Mouse (Mus musculus) lung, embryonic 14.5 days (tissue): ENCODE data around the gene Arhgap27. TPM values are rescaled to one million over a fixed set of nuclear protein-coding genes. Genes with fewer than 3 reads are reported as not detected.
A peak's percentile ranks its signal among the peaks of the same experiment; 100 is the strongest.

Experiments
- ATAC-seq: fragments of 200-750 bp; cut with Nextera tagmentation; 2 replicates; pipeline ENCODE4 v1.8.0; 2017; ENCODE audit warnings: mild to moderate bottlenecking, moderate TSS enrichment, moderate library complexity; ENCODE audit not compliant: insufficient read depth
- DNase-seq: peaks from one replicate; pipeline ENCODE4 v3.0.0-alpha.2; 2015
- H3K27ac ChIP-seq: fragments of 300-500 bp; sonication (generic); 2 replicates; pipeline ENCODE4 v1.5.1; 2014; ENCODE audit warnings: low read depth, mild to moderate bottlenecking, moderate library complexity
- H3K27me3 ChIP-seq: fragments of 300-500 bp; sonication (generic); 2 replicates; pipeline ENCODE4 v1.6.1; 2014; ENCODE audit warnings: low read length, control low read depth; ENCODE audit not compliant: insufficient read depth
- H3K36me3 ChIP-seq: fragments of 300-500 bp; sonication (generic); 2 replicates; pipeline ENCODE4 v1.6.1; 2014; ENCODE audit warnings: control low read depth; ENCODE audit not compliant: insufficient read depth
- H3K4me1 ChIP-seq: fragments of 300-500 bp; sonication (generic); 2 replicates; pipeline ENCODE4 v1.6.1; 2014; ENCODE audit warnings: antibody characterized with exemption, control low read depth; ENCODE audit not compliant: insufficient read depth
- H3K4me2 ChIP-seq: fragments of 300-500 bp; sonication (generic); 2 replicates; pipeline ENCODE4 v1.6.1; 2014; ENCODE audit warnings: mild to moderate bottlenecking
- H3K4me3 ChIP-seq: fragments of 300-500 bp; sonication (generic); 2 replicates; pipeline ENCODE4 v1.5.1; 2014; ENCODE audit warnings: low read depth, low read length
- H3K9ac ChIP-seq: fragments of 300-500 bp; sonication (generic); 2 replicates; pipeline ENCODE4 v1.6.1; 2014
- H3K9me3 ChIP-seq: fragments of 300-500 bp; sonication (generic); 2 replicates; pipeline ENCODE4 v1.6.1; 2016; ENCODE audit warnings: low read depth, low read length, control low read depth
- CTCF ChIP-seq: IDR thresholded peaks from 2 replicates; pipeline ENCODE4 v1.5.1; 2016; ENCODE audit warnings: antibody characterized with exemption, low read depth
- WGBS: fragments of 180-500 bp; shearing (Covaris S2); extraction: QIAGEN DNeasy Blood & Tissue Kit; methylation state at CpG from one replicate; pipeline ENCODE4 v1.1.7; 2014; 5-methylcytosine and 5-hydroxymethylcytosine counted together
- polyA plus RNA-seq: library from polyadenylated mRNA; unstranded; fragments of >200 nt; fragmentation: Nextera tagmentation; extraction: Ambion mirVana; gene quantifications from 2 replicates; pipeline ENCODE4 v1.2.1, GENCODE M21; 2014

The Arhgap27 gene
- polyA plus RNA-seq, 1 experiment from 2014 or later: 20.6 TPM

DNA sequence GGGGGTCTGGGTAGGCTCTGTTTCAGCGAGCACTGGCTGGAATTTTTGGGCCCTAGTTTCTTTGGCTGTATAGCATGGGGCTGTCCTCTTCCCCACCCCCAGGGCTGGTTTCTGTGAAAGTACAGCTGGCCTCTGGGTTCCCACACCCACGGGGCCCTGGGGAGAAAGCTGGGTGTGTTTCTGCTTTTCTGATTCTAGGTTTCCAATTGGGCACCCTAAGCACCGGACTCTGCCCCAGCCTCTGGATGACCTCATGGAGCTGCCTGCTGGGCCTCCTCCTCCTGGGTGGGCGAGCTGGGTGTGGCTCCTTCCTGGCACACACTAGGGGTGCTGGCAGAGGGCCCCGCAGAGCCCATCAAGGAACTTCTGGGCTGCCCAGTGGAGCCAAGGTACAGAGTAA lies 16.8 kb downstream of the Arhgap27 start:
- Histone ChIP-seq H3K9me3 (no peaks in the 10 kb centered on the region), H3K27me3 (no peaks in the 10 kb centered on the region), H3K4me3 (no peak overlapping the region), H3K36me3 (no peaks in the 10 kb centered on the region), H3K9ac (peak overlapping the region; percentile 23; the same call in 1 of the 2 replicates), H3K4me1 (peaks cover 9% of the 10 kb centered on the region), H3K4me2 (no peak overlapping the region), H3K27ac (peak overlapping the region; percentile 63; the same call in 1 of the 2 replicates)
- 31% methylated on average over 5 of the region's 5 CpGs for WGBS
- ATAC-seq (peak; percentile 27; the same call in 1 of the 2 replicates), DNase-seq (no peak)
- no peak for TF ChIP-seq CTCF

DNA sequence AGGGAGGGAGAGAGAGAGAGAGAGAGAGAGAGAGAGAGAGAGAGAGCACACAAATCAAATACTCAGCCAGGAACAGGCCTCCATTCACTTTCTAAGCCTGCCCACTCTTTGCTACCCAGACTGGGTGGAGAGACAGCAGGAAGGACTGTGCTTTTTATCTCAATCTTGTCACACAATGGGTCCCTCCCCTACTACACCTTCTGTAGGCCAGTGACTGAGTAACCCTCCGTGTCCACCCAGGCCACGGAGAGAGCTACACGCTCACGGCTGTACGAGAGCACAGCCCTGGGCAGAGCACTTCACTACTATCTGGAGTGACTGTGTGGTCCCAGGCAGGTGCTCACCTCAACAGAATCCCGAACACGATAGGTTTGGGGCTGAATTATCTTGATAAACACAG lies 17.3 kb downstream of the Arhgap27 start:
- ATAC-seq (peak; percentile 50; the same call in 1 of the 2 replicates), DNase-seq (no peak)
- no peaks in the 10 kb centered on the region for H3K9me3 ChIP-seq

DNA sequence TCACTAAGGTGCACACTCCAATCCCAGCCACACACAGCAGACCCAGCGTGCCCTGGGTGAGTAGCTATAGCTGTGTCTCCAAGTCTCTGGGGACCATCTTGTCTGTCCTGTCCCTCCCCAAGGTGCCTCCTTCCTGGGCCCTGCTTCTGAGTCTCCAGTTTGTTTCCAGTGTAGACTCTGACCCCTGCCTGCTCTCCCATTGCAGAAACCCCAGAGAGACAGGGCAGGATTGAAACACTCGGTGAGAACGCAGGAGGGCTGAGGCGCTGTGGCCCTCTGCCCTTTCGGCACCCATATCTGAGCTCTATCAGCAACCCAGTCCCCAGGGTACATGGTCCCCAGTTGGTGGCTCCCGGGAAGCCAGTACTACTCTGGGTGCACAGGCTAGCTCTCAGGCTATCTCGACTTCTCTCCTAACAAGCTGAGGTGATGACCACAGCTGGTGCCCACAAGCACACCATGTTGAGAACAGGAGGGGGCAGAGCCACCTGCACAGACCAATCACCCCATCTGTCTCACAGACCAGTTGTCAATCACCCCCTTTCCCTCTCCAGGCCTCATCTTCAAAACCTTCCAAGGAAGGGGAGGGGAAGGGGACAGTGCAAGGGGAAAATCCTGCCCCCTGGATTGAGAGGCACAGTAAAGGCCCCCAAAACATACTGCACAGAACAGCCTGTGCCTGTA lies 17.9 kb downstream of the Arhgap27 start:
- peaks cover 9% of the 10 kb centered on the region for H3K4me1 ChIP-seq
- H3K27me3 ChIP-seq: no peaks in the 10 kb centered on the region
- DNase-seq (no peak), ATAC-seq (no peak)
- H3K9me3 ChIP-seq: no peaks in the 10 kb centered on the region
- 74% methylated on average over 7 of the region's 7 CpGs for WGBS
- H3K4me3 ChIP-seq: no peak overlapping the region
- H3K36me3 ChIP-seq: no peaks in the 10 kb centered on the region
- H3K4me2 ChIP-seq: no peak overlapping the region
- no peak for TF ChIP-seq CTCF
- H3K9ac ChIP-seq: no peak overlapping the region
- no peak overlapping the region for H3K27ac ChIP-seq

More for the DNA sequence above, 17.3 kb downstream of the Arhgap27 start:
- Histone ChIP-seq H3K4me3 (no peak overlapping the region), H3K4me1 (peaks cover 9% of the 10 kb centered on the region), H3K27ac (peak overlapping the region; percentile 63; the same call in 1 of the 2 replicates), H3K36me3 (no peaks in the 10 kb centered on the region), H3K4me2 (no peak overlapping the region), H3K27me3 (no peaks in the 10 kb centered on the region), H3K9ac (peak overlapping the region; percentile 22; the same call in 1 of the 2 replicates)
- no peak for TF ChIP-seq CTCF
- 52% methylated on average over 7 of the region's 7 CpGs for WGBS

DNA sequence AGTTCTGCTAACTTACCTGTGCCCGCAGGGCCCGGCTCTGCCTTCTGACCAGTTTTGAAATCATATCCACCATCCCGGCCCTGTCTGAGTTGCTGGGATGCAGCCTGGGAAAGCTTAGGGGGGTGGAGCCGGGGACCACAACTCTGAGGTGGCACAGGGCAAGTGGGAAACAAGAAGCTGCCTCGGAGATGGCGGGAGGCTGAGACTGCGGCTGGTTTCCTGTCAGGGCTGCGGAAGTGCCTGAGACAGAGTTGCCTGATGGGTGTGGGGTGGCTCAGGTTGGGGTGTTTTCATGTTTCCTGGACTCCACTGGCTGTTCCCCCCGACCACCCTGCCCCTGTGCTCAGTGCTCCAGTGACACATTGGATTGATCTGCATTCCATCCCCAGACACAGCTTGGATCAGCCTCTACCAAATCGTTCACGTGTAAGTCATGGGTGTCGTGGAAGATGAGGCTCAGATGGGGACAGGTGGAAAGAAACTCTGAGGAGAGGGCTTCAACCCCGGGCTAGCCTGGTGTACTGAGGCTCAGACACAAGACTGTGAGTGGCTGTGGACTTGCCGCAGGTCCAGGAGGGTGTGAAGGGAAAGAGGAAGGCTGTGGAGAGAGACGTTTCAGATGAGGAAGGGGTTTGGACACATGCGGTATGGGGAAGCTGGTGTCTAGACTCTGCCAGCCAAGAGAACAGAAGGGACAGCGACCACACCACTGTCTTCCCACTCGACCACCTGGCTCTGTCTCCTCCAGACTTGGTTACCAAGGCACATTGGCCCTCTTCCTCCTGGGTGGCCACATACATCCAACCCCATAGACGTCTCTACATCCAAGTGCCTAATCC lies 18.8 kb downstream of the Arhgap27 start:
- H3K9me3 ChIP-seq: no peaks in the 10 kb centered on the region
- no peak for ATAC-seq
- no peak for TF ChIP-seq CTCF
- H3K36me3 ChIP-seq: no peaks in the 10 kb centered on the region
- H3K27me3 ChIP-seq: no peaks in the 10 kb centered on the region
- H3K27ac ChIP-seq: no peak overlapping the region
- 53% methylated on average over 19 of the region's 19 CpGs for WGBS
- H3K4me3 ChIP-seq: no peak overlapping the region
- no peak overlapping the region for H3K9ac ChIP-seq
- DNase-seq: no peak
- no peak overlapping the region for H3K4me2 ChIP-seq
- H3K4me1 ChIP-seq: peaks cover 11% of the 10 kb centered on the region

DNA sequence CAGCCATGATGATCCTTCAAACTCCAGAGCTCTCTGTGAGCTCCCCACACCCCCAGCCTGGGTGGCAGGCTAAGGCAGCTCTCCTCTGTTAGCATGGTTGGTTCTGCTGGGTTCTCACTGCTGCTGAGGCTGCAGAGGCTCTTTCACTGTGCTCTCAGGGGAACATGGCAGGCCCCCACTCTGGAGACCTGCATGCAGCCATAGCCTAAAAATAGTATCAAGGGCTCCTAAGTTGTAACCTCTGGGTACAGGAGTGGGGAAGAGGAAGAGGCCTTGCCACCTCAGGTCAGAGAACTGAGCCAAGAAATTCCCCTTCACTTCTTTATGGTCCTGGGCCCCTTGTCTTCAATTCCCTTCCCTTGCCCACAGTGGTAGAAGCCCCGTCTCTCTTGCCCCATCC lies 19.6 kb downstream of the Arhgap27 start:
- Histone ChIP-seq H3K9me3 (no peaks in the 10 kb centered on the region), H3K9ac (no peak overlapping the region), H3K4me3 (no peak overlapping the region), H3K27me3 (no peaks in the 10 kb centered on the region), H3K4me2 (no peak overlapping the region), H3K4me1 (peaks cover 11% of the 10 kb centered on the region), H3K27ac (no peak overlapping the region), H3K36me3 (no peaks in the 10 kb centered on the region)
- DNase-seq: no peak
- 70% methylated on average over 1 of the region's 1 CpGs for WGBS
- ATAC-seq: no peak
- no peak for TF ChIP-seq CTCF

DNA sequence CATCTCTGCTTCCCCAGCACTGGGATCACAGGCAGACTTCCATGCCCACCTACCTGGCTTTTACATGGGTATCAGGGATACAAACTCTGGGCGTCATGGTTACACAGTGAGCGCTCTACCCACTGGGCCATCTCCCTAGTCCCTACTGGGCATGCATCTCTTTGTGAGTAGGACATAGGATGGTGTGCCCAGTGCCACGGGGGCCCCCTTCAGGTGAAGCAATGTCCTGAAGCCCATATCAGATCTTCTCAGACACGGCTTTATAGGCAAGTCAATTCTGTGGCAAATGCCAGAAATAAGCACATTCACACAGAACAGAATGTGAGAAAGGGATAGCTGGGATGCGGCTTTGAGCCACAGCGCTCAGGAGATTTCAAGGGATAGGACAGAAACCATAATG lies 20.4 kb downstream of the Arhgap27 start:
- H3K27me3 ChIP-seq: no peaks in the 10 kb centered on the region
- H3K9ac ChIP-seq: no peak overlapping the region
- 83% methylated on average over 6 of the region's 6 CpGs for WGBS
- DNase-seq (no peak), ATAC-seq (no peak)
- no peak for TF ChIP-seq CTCF
- peaks cover 11% of the 10 kb centered on the region for H3K4me1 ChIP-seq
- H3K36me3 ChIP-seq: no peaks in the 10 kb centered on the region
- no peak overlapping the region for H3K4me3 ChIP-seq
- H3K27ac ChIP-seq: no peak overlapping the region
- no peak overlapping the region for H3K4me2 ChIP-seq
- H3K9me3 ChIP-seq: no peaks in the 10 kb centered on the region

DNA sequence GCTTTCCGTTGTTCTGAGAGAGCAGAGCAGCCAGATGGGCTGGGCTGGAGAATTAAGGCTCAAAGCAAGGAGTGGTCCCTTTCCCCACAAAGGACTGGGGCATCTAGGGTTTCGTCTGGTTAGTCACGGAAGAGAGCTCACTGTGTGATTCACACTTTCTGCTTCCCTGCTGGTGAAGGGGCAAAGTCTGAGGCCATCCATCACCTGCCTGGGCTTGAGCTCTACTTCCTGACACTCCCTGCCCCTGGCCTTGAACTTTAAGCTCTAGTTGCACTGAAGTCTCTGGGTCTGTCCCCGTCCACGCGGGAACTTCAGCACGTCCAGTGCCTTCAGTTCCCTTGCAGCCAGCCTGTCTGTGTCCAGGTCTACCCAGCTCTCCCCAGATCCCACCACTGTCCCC lies 22.8 kb downstream of the Arhgap27 start:
- no peak overlapping the region for H3K4me3 ChIP-seq
- no peaks in the 10 kb centered on the region for H3K27me3 ChIP-seq
- H3K9ac ChIP-seq: no peak overlapping the region
- no peak overlapping the region; the same call in 1 of the 2 replicates for H3K4me2 ChIP-seq
- ATAC-seq (no peak), DNase-seq (no peak)
- no peaks in the 10 kb centered on the region for H3K9me3 ChIP-seq
- no peak for TF ChIP-seq CTCF
- no peak overlapping the region for H3K27ac ChIP-seq
- no peaks in the 10 kb centered on the region for H3K36me3 ChIP-seq
- WGBS: 24% methylated on average over 7 of the region's 7 CpGs
- H3K4me1 ChIP-seq: 0 out of 2 replicates have a peak, but pooled peaks cover 3% of the 10 kb centered on the region
